In genomic region chr14:57664822-57665627, GRCm38 (mm10) we compare ENCODE assay signal across 8 mouse cellular contexts. TPM values are rescaled to one million over a fixed set of nuclear protein-coding genes. Genes with fewer than 3 reads are reported as not detected.
DNase-seq lines count a peak whose midpoint lies in the region; ATAC-seq and TF ChIP-seq lines count a peak whose summit lies in the region.

Gene Xpo4, minus strand, starts transcription at chr14:57665430.

- no peaks in the 10 kb centered on the region for H3K36me3 ChIP-seq in hindbrain, embryonic 12.5 days

- H3K4me2 ChIP-seq in hindbrain, embryonic 12.5 days (replicated peaks): peak within 1 kb of the TSS; percentile 93

- ATAC-seq in Patski: peak; percentile 88
- peak; percentile 97 for ATAC-seq in hindbrain, embryonic 12.5 days (ENCODE audit: low FRiP score)

- H3K27ac ChIP-seq in hindbrain, embryonic 12.5 days: peak within 1 kb of the TSS; percentile 97

- no peaks in the 10 kb centered on the region for H3K9me3 ChIP-seq in hindbrain, embryonic 12.5 days (replicated peaks)

- H3K4me3 ChIP-seq in hindbrain, embryonic 12.5 days: peak within 1 kb of the TSS; percentile 86

- peak; percentile 47 for TF ChIP-seq CTCF in Patski (IDR thresholded peaks at IDR 0.05)

- H3K4me1 ChIP-seq in hindbrain, embryonic 12.5 days: peaks cover 13% of the 10 kb centered on the region

- WGBS in hindbrain, embryonic 12.5 days: under 1% methylated on average over 72 of the region's 80 CpGs

- CTCF ChIA-PET in Patski (lab: Charles Lee): no interaction called here

- DNase-seq in Patski (ENCODE audit: low read depth, low spot score): no peak
- DNase-seq in cerebellum, postnatal 10 days: peak; percentile 92 to 93
- peak; percentile 68 to 84 for DNase-seq in frontal cortex, postnatal 10 days (ENCODE audit: low spot score in 2 of 2)
- peak; percentile 85 to 86 for DNase-seq in layer of hippocampus, postnatal 14 days (ENCODE audit: low spot score in 2 of 2)
- DNase-seq in lung, postnatal 10 days: peak; percentile 86
- peak; percentile 68 for DNase-seq in ovary, postnatal 14 days (ENCODE audit: low spot score)
- peak; percentile 71 to 76 for DNase-seq in thymus, postnatal 10 days (ENCODE audit: low spot score in 2 of 2)

- in situ Hi-C loops in Patski (cut with MboI; ENCODE audit: low pct_unique_long_range_greater_than_20kb): no loop called here

- H3K27me3 ChIP-seq in Patski: no peaks in the 10 kb centered on the region
- no peaks in the 10 kb centered on the region for H3K27me3 ChIP-seq in hindbrain, embryonic 12.5 days

- H3K9ac ChIP-seq in hindbrain, embryonic 12.5 days: peak within 1 kb of the TSS; percentile 90

- POLR2A ChIA-PET in Patski (lab: Charles Lee): interaction anchor here (1.1 kb wide), 1 partner anchor 13 kb away, joined by 3 read pairs; no protein-coding TSS in a partner anchor

RNA-seq across cellular contexts. Expression of gene Xpo4, which starts in this region (rescaled TPM):
- polyA plus RNA-seq in Patski (2021): 11.9 TPM
- polyA plus RNA-seq in hindbrain, embryonic 12.5 days (2016; fragmentation: Nextera tagmentation; extraction: Ambion mirVana): 24.4 and 24.8 TPM in 2 replicates
- 10 to 100 TPM; 13.0 to 14.1 TPM for total RNA-seq in layer of hippocampus, postnatal 14 days (2021)
